Comparison of ENCODE assay signal across 14 mouse cellular contexts in genomic region chr2:114610110-114610509, GRCm38 (mm10). TPM values are rescaled to one million over a fixed set of nuclear protein-coding genes. Genes with fewer than 3 reads are reported as not detected.
DNase-seq lines count a peak whose midpoint lies in the region; ATAC-seq and TF ChIP-seq lines count a peak whose summit lies in the region.
"Had no signal": no experiment of that assay in that cellular context is flagged by ENCODE, and none has a peak within 500 bp of the region (broad histone marks: within the 10 kb centered on the region; RNA-seq: fewer than 3 reads in every experiment).

No protein-coding gene starts in this region.

- intact Hi-C loops in gastrocnemius, postnatal 36 days (cut with DNase I) = no loop called here

- H3K9ac ChIP-seq in neural tube, embryonic 13.5 days = no peak overlapping the region
- no peak overlapping the region for H3K9ac ChIP-seq in liver, postnatal 0 days (replicated peaks)
- H3K9ac ChIP-seq: hindbrain, embryonic 15.5 days; limb, embryonic 15.5 days had no signal

- ATAC-seq in neural tube, embryonic 13.5 days (ENCODE audit: low read depth) = peak; percentile 75
- ATAC-seq in liver, postnatal 0 days = peak; percentile 53

- 12% methylated on average over 2 of the region's 2 CpGs for WGBS in neural tube, embryonic 13.5 days
- WGBS in liver, postnatal 0 days (ENCODE audit: insufficient replicate concordance) = 58% methylated on average over 2 of the region's 2 CpGs

- no peak overlapping the region for H3K27ac ChIP-seq in neural tube, embryonic 13.5 days (replicated peaks)
- H3K27ac ChIP-seq in liver, postnatal 0 days (ENCODE audit: low read depth) = no peak overlapping the region
- H3K27ac ChIP-seq: hindbrain, embryonic 15.5 days; layer of hippocampus, adult 2 months; limb, embryonic 15.5 days had no signal

- peak; percentile 9 for DNase-seq in adrenal gland, postnatal 10 days
- no peak for DNase-seq in adrenal gland, postnatal 36 days
- DNase-seq in neural tube, embryonic 10.5 days (ENCODE audit: extremely low spot score, low spot score) = no peak
- no peak for DNase-seq in liver, postnatal 0 days
- DNase-seq in layer of hippocampus, postnatal 10 days (ENCODE audit: low spot score in 2 of 2) = no peak
- no peak for DNase-seq in gastrocnemius, postnatal 36 days
- DNase-seq in layer of hippocampus, postnatal 36 days = no peak
- DNase-seq: adrenal gland, adult 2 months; cerebellum, adult 11 months; thymus, postnatal 25 days had no signal

- no peaks in the 10 kb centered on the region for H3K36me3 ChIP-seq in neural tube, embryonic 13.5 days
- H3K36me3 ChIP-seq in liver, postnatal 0 days (replicated peaks; ENCODE audit: insufficient read depth, low read length) = no peaks in the 10 kb centered on the region
- H3K36me3 ChIP-seq: hindbrain, embryonic 15.5 days; limb, embryonic 15.5 days had no signal

- no peak for TF ChIP-seq CTCF in liver, postnatal 0 days (IDR thresholded peaks at IDR 0.05; ENCODE audit: low read depth)

- no peak overlapping the region for H3K4me3 ChIP-seq in neural tube, embryonic 13.5 days
- H3K4me3 ChIP-seq in liver, postnatal 0 days (ENCODE audit: low read depth, low read length) = no peak overlapping the region
- H3K4me3 ChIP-seq: hindbrain, embryonic 15.5 days; layer of hippocampus, adult 2 months; limb, embryonic 15.5 days had no signal

- H3K9me3 ChIP-seq in neural tube, embryonic 13.5 days = no peaks in the 10 kb centered on the region
- no peaks in the 10 kb centered on the region for H3K9me3 ChIP-seq in liver, postnatal 0 days (ENCODE audit: low read length)
- H3K9me3 ChIP-seq: hindbrain, embryonic 15.5 days; limb, embryonic 15.5 days had no signal

- no peaks in the 10 kb centered on the region for H3K27me3 ChIP-seq in neural tube, embryonic 13.5 days
- no peaks in the 10 kb centered on the region for H3K27me3 ChIP-seq in liver, postnatal 0 days (ENCODE audit: insufficient read depth, low read length)
- H3K27me3 ChIP-seq: hindbrain, embryonic 15.5 days; limb, embryonic 15.5 days had no signal

- no peak for TF ChIP-seq EP300 in liver, postnatal 0 days (IDR thresholded peaks at IDR 0.05; ENCODE audit: low read depth)

- H3K4me1 ChIP-seq in neural tube, embryonic 13.5 days (replicated peaks) = peaks cover 11% of the 10 kb centered on the region
- H3K4me1 ChIP-seq in liver, postnatal 0 days (ENCODE audit: insufficient read depth) = no peaks in the 10 kb centered on the region
- H3K4me1 ChIP-seq: limb, embryonic 15.5 days had no signal

- H3K4me2 ChIP-seq in neural tube, embryonic 13.5 days = no peak overlapping the region
- no peak overlapping the region for H3K4me2 ChIP-seq in liver, postnatal 0 days (ENCODE audit: low read depth, low read length)
- H3K4me2 ChIP-seq: hindbrain, embryonic 15.5 days; limb, embryonic 15.5 days had no signal

RNA-seq across cellular contexts. Expression of gene Dph6, which starts 44.7 kb away (rescaled TPM):
- 10 to 100 TPM; 14.1 to 18.1 TPM for total RNA-seq in adrenal gland, postnatal 10 days (2021)
- total RNA-seq in adrenal gland, postnatal 36 days (2021) = 10 to 100 TPM; 15.4 to 20.8 TPM
- 16.0 and 16.4 TPM in 2 replicates for polyA plus RNA-seq in neural tube, embryonic 13.5 days (2015; fragmentation: Nextera tagmentation; extraction: Ambion mirVana)
- polyA plus RNA-seq in liver, postnatal 0 days (2015; fragmentation: Nextera tagmentation; extraction: Ambion mirVana) = 5.2 and 5.7 TPM in 2 replicates
- total RNA-seq in layer of hippocampus, postnatal 10 days (2021) = 10 to 100 TPM; 16.4 TPM
- 1 to 10 TPM; 3.2 to 4.1 TPM for total RNA-seq in gastrocnemius, postnatal 36 days (2021)
- total RNA-seq in layer of hippocampus, postnatal 36 days (2021) = 10 to 100 TPM; 12.4 to 14.5 TPM
